Comparison of ENCODE assay signal across 29 mouse cellular contexts in the genomic region with DNA sequence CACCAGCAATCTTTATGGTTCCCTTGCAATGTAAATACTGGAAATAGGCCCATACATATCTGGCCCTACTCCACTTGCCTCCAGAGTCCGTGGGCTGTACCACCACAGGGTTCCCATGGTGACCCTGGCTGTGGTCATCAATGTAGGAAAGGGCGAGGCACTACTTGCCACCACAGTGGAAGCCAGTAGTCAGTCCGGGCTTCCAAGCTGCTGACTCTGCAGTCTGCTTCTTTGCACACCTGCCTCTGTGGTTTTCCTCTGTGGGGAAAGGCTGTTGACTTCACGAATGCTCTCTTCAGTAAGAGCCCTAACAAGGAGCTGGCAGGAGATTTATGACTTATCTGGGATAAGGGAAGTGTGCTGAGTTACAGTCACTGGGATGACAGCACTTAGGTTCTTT. TPM values are rescaled to one million over a fixed set of nuclear protein-coding genes. Genes with fewer than 3 reads are reported as not detected.
DNase-seq lines count a peak whose midpoint lies in the region; ATAC-seq lines count a peak whose summit lies in the region.
"Had no signal": no experiment of that assay in that cellular context is flagged by ENCODE, and none has a peak within 500 bp of the region (broad histone marks: within the 10 kb centered on the region; RNA-seq: fewer than 3 reads in every experiment).

No protein-coding gene starts in this region.

- DNase-seq in thymus, adult 18-20 months, result peak; percentile 25 to 45
- DNase-seq in thymus, postnatal 4 days, result peak; percentile 51
- no peak for DNase-seq in gastrocnemius, postnatal 36 days
- DNase-seq in cerebellum, adult 9-10 months, result no peak
- no peak for DNase-seq in liver
- DNase-seq: adrenal gland, postnatal 25 days; B cell, adult 2 months; cerebellum, adult 11-12 months; heart, adult 18-20 months; heart, postnatal 36 days; kidney, adult 8-10 months; kidney, postnatal 36 days; left cerebral cortex, postnatal 4 days; liver, postnatal 0 days; lung, postnatal 10 days; retina, postnatal 1 day had no signal

- peak overlapping the region; percentile 53 for H3K4me3 ChIP-seq in megakaryocyte, embryonic 14.5 days (replicated peaks)
- H3K4me3 ChIP-seq: embryonic facial prominence, embryonic 12.5 days; erythroblast, embryonic 14.5 days; forebrain, embryonic 15.5 days; hindbrain, embryonic 15.5 days; left cerebral cortex, adult 2 months; midbrain, embryonic 10.5 days had no signal

- H3K4me1 ChIP-seq in megakaryocyte, embryonic 14.5 days, result peaks cover 11% of the 10 kb centered on the region
- H3K4me1 ChIP-seq: embryonic facial prominence, embryonic 12.5 days; forebrain, embryonic 15.5 days; hindbrain, embryonic 15.5 days; midbrain, embryonic 10.5 days had no signal

- intact Hi-C loops in gastrocnemius, postnatal 36 days (cut with DNase I), result no loop called here

- ATAC-seq in megakaryocyte, adult 5-6 weeks (ENCODE audit: poor library complexity, severe bottlenecking), result no peak
- ATAC-seq in inflammation-experienced regulatory T-cells, adult 6 months, result peak; percentile 25
- ATAC-seq: forebrain, embryonic 15.5 days; liver, postnatal 0 days had no signal

- no peaks in the 10 kb centered on the region for H3K9me3 ChIP-seq in megakaryocyte, embryonic 14.5 days
- H3K9me3 ChIP-seq: embryonic facial prominence, embryonic 12.5 days; forebrain, embryonic 15.5 days; hindbrain, embryonic 15.5 days; midbrain, embryonic 10.5 days had no signal

- no peaks in the 10 kb centered on the region for H3K27me3 ChIP-seq in megakaryocyte, embryonic 14.5 days (replicated peaks)
- H3K27me3 ChIP-seq: embryonic facial prominence, embryonic 12.5 days; forebrain, embryonic 15.5 days; hindbrain, embryonic 15.5 days had no signal

- no peaks in the 10 kb centered on the region for H3K36me3 ChIP-seq in megakaryocyte, embryonic 14.5 days (replicated peaks; ENCODE audit: low read length)
- H3K36me3 ChIP-seq: embryonic facial prominence, embryonic 12.5 days; forebrain, embryonic 15.5 days; hindbrain, embryonic 15.5 days; midbrain, embryonic 10.5 days had no signal

RNA-seq across cellular contexts. Expression of a gene that starts 15.6 kb away (rescaled TPM):
- polyA plus RNA-seq in megakaryocyte, embryonic 14.5 days (2012; ENCODE audit: insufficient read depth, low replicate concordance), result not detected in 2 replicates
- not detected in 2 replicates for total RNA-seq in megakaryocyte, adult 5-6 weeks (2015)
- total RNA-seq in megakaryocyte, adult 5-6 weeks (2017), result not detected in 2 replicates
- under 1 TPM in 2 of 3 experiments, not detected in 1; 0.33 to 0.42 TPM for polyA plus RNA-seq in inflammation-experienced regulatory T-cells, adult 6 months (2017; shearing (Covaris generic))
- total RNA-seq in gastrocnemius, postnatal 36 days (2021), result 10 to 100 TPM; 86.5 to 96.4 TPM
- total RNA-seq: adrenal gland, postnatal 25 days; left cerebral cortex, postnatal 4 days; MEL; midbrain, postnatal 0 days had no signal
- polyA plus RNA-seq: erythroblast, embryonic 14.5 days; liver, adult 2 months; liver, postnatal 0 days; midbrain, embryonic 10.5 days; neural tube, embryonic 11.5 days had no signal

Comparison
In these comparisons a context has a peak if more than half of its experiments do, and no peak if none do; other contexts are left out.
1. DNase-seq: peak in thymus, adult 18-20 months (2 of 2) and thymus, postnatal 4 days (single experiment); none in gastrocnemius, postnatal 36 days (0 of 2), cerebellum, adult 9-10 months (single experiment) and liver (single experiment).
2. RNA of a gene that starts 15.6 kb away (total RNA-seq): 86.5 to 96.4 TPM in gastrocnemius, postnatal 36 days; not detected in megakaryocyte, adult 5-6 weeks; every median in the first group is over 10 times any median in the second.